Mouse (Mus musculus) forebrain, embryonic 15.5 days (tissue): ENCODE measurements at regions not wholly inside any gene's neighbourhood (a gene's known extent, or its start where the extent isn't known, plus 50 kb on each side); places are given as distances from the start of the nearest gene placed in this dataset.

Source experiments
- ATAC-seq: fragments of 200-750 bp; cut with Nextera tagmentation; replicated peaks from 2 replicates; pipeline ENCODE4 v1.8.0; 2017; ENCODE audit warnings: mild to moderate bottlenecking, moderate TSS enrichment, moderate library complexity
- H3K27ac ChIP-seq: fragments of 300-500 bp; sonication (generic); replicated peaks from 2 replicates; pipeline ENCODE4 v1.5.1; 2015; ENCODE audit warnings: mild to moderate bottlenecking, inconsistent platforms
- H3K27me3 ChIP-seq: fragments of 300-500 bp; sonication (generic); 2 replicates; pipeline ENCODE4 v1.6.1; 2015; ENCODE audit warnings: inconsistent platforms
- H3K36me3 ChIP-seq: fragments of 300-500 bp; sonication (generic); 2 replicates; pipeline ENCODE4 v1.6.1; 2015; ENCODE audit warnings: mild to moderate bottlenecking, inconsistent platforms
- H3K4me1 ChIP-seq: fragments of 300-500 bp; sonication (generic); 2 replicates; pipeline ENCODE4 v1.6.1; 2015; ENCODE audit warnings: inconsistent platforms
- H3K4me2 ChIP-seq: fragments of 300-500 bp; sonication (generic); replicated peaks from 2 replicates; pipeline ENCODE4 v1.6.1; 2015; ENCODE audit warnings: mild to moderate bottlenecking, inconsistent platforms
- H3K4me3 ChIP-seq: fragments of 300-500 bp; sonication (generic); 2 replicates; pipeline ENCODE4 v1.5.1; 2015; ENCODE audit warnings: mild to moderate bottlenecking, inconsistent platforms
- H3K9ac ChIP-seq: fragments of 300-500 bp; sonication (generic); replicated peaks from 2 replicates; pipeline ENCODE4 v1.6.1; 2015; ENCODE audit warnings: mild to moderate bottlenecking, inconsistent platforms
- H3K9me3 ChIP-seq: fragments of 300-500 bp; sonication (generic); 2 replicates; pipeline ENCODE4 v1.6.1; 2016; ENCODE audit warnings: inconsistent platforms
- WGBS: fragments of 180-500 bp; shearing (Covaris S2); methylation state at CpG from one replicate; pipeline ENCODE4 v1.1.7; 2015; ENCODE audit warnings: mixed read lengths; 5-methylcytosine and 5-hydroxymethylcytosine counted together

DNA sequence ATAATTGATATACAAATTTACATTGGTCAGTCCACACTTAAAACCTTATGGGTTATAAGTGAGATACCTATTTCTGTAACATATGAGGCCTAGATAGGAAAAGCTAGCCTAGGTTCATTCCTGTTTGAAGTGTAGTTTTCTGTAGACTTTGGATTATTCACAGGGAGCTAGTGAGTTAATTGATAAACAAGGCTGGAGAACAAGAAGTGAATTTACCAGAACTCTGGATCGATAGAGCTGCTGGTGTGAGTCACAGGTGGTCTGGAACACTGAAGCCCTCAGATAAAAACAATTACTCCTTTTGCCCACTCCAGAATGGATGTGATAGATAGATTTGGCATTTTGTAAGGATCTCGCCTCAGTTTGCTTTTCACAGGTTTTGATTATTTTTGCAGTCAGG is 62.0 kb upstream of the Rtl1 start:
- WGBS = 76% methylated on average over 2 of the region's 2 CpGs
- no peak overlapping the region for H3K9ac ChIP-seq
- no peak for ATAC-seq

GRCm38 (mm10) chr12:109674766-109675165 is 74.6 kb upstream of the Rtl1 start:
- 88% methylated on average over 4 of the region's 4 CpGs for WGBS
- Histone ChIP-seq H3K4me1 (no peaks in the 10 kb centered on the region), H3K4me3 (no peak overlapping the region), H3K4me2 (no peak overlapping the region), H3K9me3 (no peaks in the 10 kb centered on the region), H3K27me3 (no peaks in the 10 kb centered on the region), H3K27ac (no peak overlapping the region), H3K36me3 (peaks cover 10% of the 10 kb centered on the region; the same call in 1 of the 2 replicates), H3K9ac (no peak overlapping the region)
- ATAC-seq = no peak

More for the DNA sequence above, 62.0 kb upstream of the Rtl1 start:
- Histone ChIP-seq H3K4me1 (no peaks in the 10 kb centered on the region), H3K4me2 (no peak overlapping the region), H3K27me3 (no peaks in the 10 kb centered on the region), H3K27ac (no peak overlapping the region), H3K4me3 (no peak overlapping the region), H3K9me3 (no peaks in the 10 kb centered on the region), H3K36me3 (peaks cover 14% of the 10 kb centered on the region)

DNA sequence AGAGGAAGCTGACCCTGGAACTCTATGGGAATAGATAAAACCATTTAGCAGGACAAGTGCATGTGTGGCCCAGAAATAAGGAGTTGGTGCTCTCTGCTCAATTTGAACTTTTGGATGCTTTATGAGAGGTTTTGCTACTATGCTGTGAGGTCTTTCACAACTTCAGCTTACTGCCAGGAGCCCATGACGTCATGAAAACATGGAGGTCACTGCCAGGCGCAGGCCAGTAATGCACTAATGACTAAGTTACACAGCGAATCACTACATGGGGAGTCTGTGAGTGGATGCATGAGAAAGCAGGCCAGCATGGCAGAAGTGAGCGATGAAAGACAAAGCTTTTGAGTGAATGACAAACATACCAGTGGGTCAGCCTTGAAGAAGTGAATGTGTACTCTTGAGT is 93.9 kb upstream of the Rtl1 start:
- no peaks in the 10 kb centered on the region for H3K9me3 ChIP-seq
- no peaks in the 10 kb centered on the region for H3K27me3 ChIP-seq
- H3K4me1 ChIP-seq = no peaks in the 10 kb centered on the region
- H3K9ac ChIP-seq = no peak overlapping the region
- no peak overlapping the region for H3K4me3 ChIP-seq
- no peak overlapping the region for H3K4me2 ChIP-seq
- 81% methylated on average over 4 of the region's 4 CpGs for WGBS
- no peak for ATAC-seq
- no peak overlapping the region for H3K27ac ChIP-seq
- H3K36me3 ChIP-seq = peaks cover 41% of the 10 kb centered on the region

DNA sequence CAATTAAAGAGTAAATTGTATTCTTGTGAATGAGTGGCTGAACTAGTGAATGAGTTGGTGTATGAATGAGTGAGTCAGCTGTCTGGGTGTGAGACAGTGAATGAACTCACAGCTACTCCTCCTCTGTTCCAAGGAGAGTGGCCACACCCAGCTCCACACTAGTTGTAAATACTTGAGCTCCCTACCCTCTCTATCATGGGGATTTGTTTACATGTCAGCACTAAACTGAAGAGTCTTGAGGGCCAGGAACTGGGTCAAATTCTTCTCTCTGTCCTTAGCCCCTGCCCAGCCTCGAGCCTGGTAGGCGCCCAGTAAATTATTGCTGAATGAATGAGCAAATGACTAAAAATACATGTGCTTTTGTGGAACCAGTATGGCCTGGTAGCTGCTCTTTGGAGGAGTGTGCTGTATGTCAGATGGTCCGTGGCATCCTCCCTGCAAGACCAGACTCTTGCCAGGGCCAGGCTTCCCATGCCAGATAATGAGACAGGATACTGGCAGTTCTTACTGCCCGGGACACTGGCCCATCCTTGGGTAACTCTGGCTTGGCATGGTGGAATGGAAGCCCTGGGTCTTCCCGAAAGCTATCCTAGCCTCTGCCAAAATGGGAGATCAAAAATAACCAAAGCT is 94.8 kb upstream of the Rtl1 start:
- H3K27ac ChIP-seq = no peak overlapping the region
- WGBS = 85% methylated on average over 5 of the region's 5 CpGs

GRCm38 (mm10) chr12:109706820-109707219 is 106.7 kb upstream of the Rtl1 start:
- no peaks in the 10 kb centered on the region for H3K9me3 ChIP-seq
- H3K9ac ChIP-seq = no peak overlapping the region
- H3K27ac ChIP-seq = no peak overlapping the region
- no peaks in the 10 kb centered on the region for H3K27me3 ChIP-seq
- no peaks in the 10 kb centered on the region for H3K36me3 ChIP-seq
- no peak overlapping the region for H3K4me3 ChIP-seq
- ATAC-seq = no peak
- no peak overlapping the region for H3K4me2 ChIP-seq
- 72% methylated on average over 4 of the region's 6 CpGs for WGBS
- H3K4me1 ChIP-seq = no peaks in the 10 kb centered on the region

More for the DNA sequence above, 94.8 kb upstream of the Rtl1 start:
- Histone ChIP-seq H3K4me1 (no peaks in the 10 kb centered on the region), H3K27me3 (no peaks in the 10 kb centered on the region), H3K36me3 (peaks cover 40% of the 10 kb centered on the region), H3K9me3 (no peaks in the 10 kb centered on the region), H3K4me3 (no peak overlapping the region), H3K4me2 (no peak overlapping the region), H3K9ac (no peak overlapping the region)
- no peak for ATAC-seq

DNA sequence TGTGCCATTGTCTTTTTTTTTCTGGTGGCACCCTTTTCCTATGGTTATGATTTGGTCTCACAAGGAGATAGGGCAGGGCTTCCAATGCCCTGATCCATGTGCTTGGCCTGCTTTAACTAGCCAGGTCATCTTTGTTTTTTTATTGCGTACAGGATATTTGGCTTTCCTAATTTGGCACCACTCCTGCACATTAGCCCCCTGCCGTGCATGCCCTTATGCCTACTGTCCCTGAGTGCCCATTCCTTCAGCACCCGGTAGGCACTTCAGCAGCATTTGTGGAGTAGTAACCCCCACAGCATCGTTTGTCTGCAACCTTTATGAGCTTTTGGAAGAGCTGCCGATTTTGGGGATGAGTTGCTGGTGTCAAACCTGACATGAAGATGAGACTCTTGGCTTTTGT is 109.5 kb upstream of the Rtl1 start:
- no peaks in the 10 kb centered on the region for H3K27me3 ChIP-seq
- H3K9me3 ChIP-seq = no peaks in the 10 kb centered on the region
- ATAC-seq = no peak
- no peak overlapping the region for H3K27ac ChIP-seq
- 87% methylated on average over 5 of the region's 5 CpGs for WGBS
- no peaks in the 10 kb centered on the region for H3K4me1 ChIP-seq
- no peak overlapping the region for H3K9ac ChIP-seq
- no peaks in the 10 kb centered on the region for H3K36me3 ChIP-seq
- H3K4me2 ChIP-seq = no peak overlapping the region
- no peak overlapping the region for H3K4me3 ChIP-seq

DNA sequence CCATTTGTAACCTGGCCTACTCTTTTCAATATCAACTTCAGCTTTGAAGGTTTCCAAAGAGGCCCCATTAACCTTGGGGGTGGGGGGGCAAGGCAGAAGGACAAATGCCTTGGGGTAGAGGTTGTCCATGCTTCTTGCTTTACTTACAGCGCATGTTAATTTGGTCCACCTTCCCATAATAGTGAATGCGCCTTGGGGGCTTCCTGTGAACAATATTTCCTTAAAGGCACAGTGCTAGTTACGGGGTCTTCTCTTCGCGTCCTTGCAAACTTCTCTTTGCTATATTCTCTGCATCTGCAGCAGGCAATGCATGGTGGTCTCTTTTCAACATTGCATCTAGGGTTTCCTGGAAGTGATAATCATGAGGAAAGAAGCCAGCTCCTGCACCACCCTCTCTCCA is 111.3 kb upstream of the Rtl1 start:
- H3K27ac ChIP-seq = no peak overlapping the region
- no peaks in the 10 kb centered on the region for H3K9me3 ChIP-seq
- ATAC-seq = no peak
- H3K9ac ChIP-seq = no peak overlapping the region
- 95% methylated on average over 5 of the region's 5 CpGs for WGBS
- H3K4me1 ChIP-seq = no peaks in the 10 kb centered on the region
- H3K4me2 ChIP-seq = no peak overlapping the region
- no peaks in the 10 kb centered on the region for H3K27me3 ChIP-seq
- H3K4me3 ChIP-seq = no peak overlapping the region
- peaks cover 3% of the 10 kb centered on the region; the same call in 1 of the 2 replicates for H3K36me3 ChIP-seq

- Histone ChIP-seq H3K9me3 (no peaks in the 10 kb centered on the region), H3K27me3 (no peaks in the 10 kb centered on the region), H3K9ac (no peak overlapping the region), H3K36me3 (peaks cover 7% of the 10 kb centered on the region), H3K27ac (no peak overlapping the region), H3K4me3 (no peak overlapping the region), H3K4me1 (no peaks in the 10 kb centered on the region), H3K4me2 (no peak overlapping the region)
- ATAC-seq = no peak
- 78% methylated on average over 7 of the region's 7 CpGs for WGBS
Observed at GRCm38 (mm10) chr12:109711946-109712345, 111.8 kb upstream of the Rtl1 start.

DNA sequence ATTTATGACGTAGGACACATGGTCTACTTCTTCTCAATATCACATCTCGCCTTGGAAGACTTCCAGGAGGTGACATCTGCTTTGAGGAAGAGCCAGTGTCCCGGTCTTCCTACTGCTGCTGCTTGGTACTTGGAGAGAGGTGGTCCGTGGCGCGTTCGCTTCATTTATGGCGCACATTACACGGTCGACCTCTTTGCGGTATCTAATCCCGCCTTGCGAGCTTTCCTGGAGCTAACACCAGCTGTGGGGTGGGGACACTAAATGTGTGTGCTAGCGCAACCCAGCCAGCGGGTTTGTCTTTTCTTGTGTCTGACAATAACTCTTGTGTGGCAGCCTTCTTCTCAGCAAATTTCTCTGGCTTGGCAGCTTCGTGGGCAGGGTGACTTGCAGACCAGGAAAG is 112.3 kb upstream of the Rtl1 start:
- Histone ChIP-seq H3K27me3 (no peaks in the 10 kb centered on the region), H3K4me1 (no peaks in the 10 kb centered on the region), H3K36me3 (peaks cover 11% of the 10 kb centered on the region), H3K4me3 (no peak overlapping the region), H3K27ac (no peak overlapping the region), H3K9ac (no peak overlapping the region), H3K4me2 (no peak overlapping the region), H3K9me3 (no peaks in the 10 kb centered on the region)
- 92% methylated on average over 16 of the region's 16 CpGs for WGBS
- ATAC-seq = no peak

- Histone ChIP-seq H3K9me3 (no peaks in the 10 kb centered on the region), H3K4me1 (no peaks in the 10 kb centered on the region), H3K27ac (no peak overlapping the region), H3K27me3 (no peaks in the 10 kb centered on the region), H3K4me3 (no peak overlapping the region), H3K9ac (no peak overlapping the region), H3K36me3 (peaks cover 14% of the 10 kb centered on the region), H3K4me2 (no peak overlapping the region)
- ATAC-seq = no peak
- 95% methylated on average over 3 of the region's 3 CpGs for WGBS
Observed at GRCm38 (mm10) chr12:109713041-109713440, 112.9 kb upstream of the Rtl1 start.

GRCm38 (mm10) chr12:109714061-109714460 is 113.9 kb upstream of the Rtl1 start:
- no peaks in the 10 kb centered on the region for H3K27me3 ChIP-seq
- no peak overlapping the region for H3K4me2 ChIP-seq
- H3K36me3 ChIP-seq = peaks cover 14% of the 10 kb centered on the region
- no peak overlapping the region for H3K27ac ChIP-seq
- no peaks in the 10 kb centered on the region for H3K9me3 ChIP-seq
- no peak overlapping the region for H3K4me3 ChIP-seq
- 93% methylated on average over 5 of the region's 5 CpGs for WGBS
- no peaks in the 10 kb centered on the region for H3K4me1 ChIP-seq
- no peak for ATAC-seq
- no peak overlapping the region for H3K9ac ChIP-seq

- Histone ChIP-seq H3K9me3 (no peaks in the 10 kb centered on the region), H3K27ac (no peak overlapping the region), H3K27me3 (no peaks in the 10 kb centered on the region), H3K4me2 (no peak overlapping the region), H3K36me3 (peaks cover 21% of the 10 kb centered on the region), H3K4me3 (no peak overlapping the region), H3K4me1 (no peaks in the 10 kb centered on the region), H3K9ac (no peak overlapping the region)
- no peak for ATAC-seq
- 95% methylated on average over 20 of the region's 20 CpGs for WGBS
Observed at GRCm38 (mm10) chr12:109716991-109717390, 116.9 kb upstream of the Rtl1 start.

GRCm38 (mm10) chr12:109718036-109718435 is 117.9 kb upstream of the Rtl1 start:
- H3K9me3 ChIP-seq = no peaks in the 10 kb centered on the region
- H3K9ac ChIP-seq = no peak overlapping the region
- H3K4me2 ChIP-seq = no peak overlapping the region
- H3K27ac ChIP-seq = no peak overlapping the region
- H3K4me1 ChIP-seq = no peaks in the 10 kb centered on the region
- ATAC-seq = no peak
- H3K27me3 ChIP-seq = no peaks in the 10 kb centered on the region
- H3K4me3 ChIP-seq = no peak overlapping the region
- peaks cover 24% of the 10 kb centered on the region for H3K36me3 ChIP-seq
- 95% methylated on average over 9 of the region's 9 CpGs for WGBS
